Mouse (Mus musculus): Measurements from ENCODE around the gene Lrp10.

- TF ChIP-seq POLR2A (IDR thresholded peaks at IDR 0.05; ENCODE audit: borderline replicate concordance, extremely low read depth, insufficient read depth, insufficient read length, poor library complexity, severe bottlenecking) = no peak
- TF ChIP-seq CTCF (IDR thresholded peaks at IDR 0.05; ENCODE audit: borderline replicate concordance, extremely low read depth, insufficient read depth, insufficient read length) = no peak
Measured at GRCm38 (mm10) chr14:54462146-54462545, 1.8 kb upstream of the Lrp10 start.
